Mouse (Mus musculus) heart, adult 2 months (tissue): ENCODE data around the gene Crybb3.
A peak's percentile ranks its signal among the peaks of the same experiment; 100 is the strongest.
"Not testable (repeated sequence)": the region's sequence is repeated elsewhere in the genome, so short reads cannot be mapped to it uniquely, and the experiment has no call there.

Experiments used
- CTCF ChIP-seq: fragments of 200-600 bp; IDR thresholded peaks from 2 replicates; pipeline ENCODE4 v1.8.1; 2022; ENCODE audit warnings: antibody characterized with exemption, mild to moderate bottlenecking, moderate library complexity
- EP300 ChIP-seq: fragments of 200-500 bp; IDR thresholded peaks from 2 replicates; pipeline ENCODE4 v1.6.1; 2011; ENCODE audit warnings: low read depth, low read length, control low read depth; ENCODE audit not compliant: insufficient read depth

- peak; percentile 87 for TF ChIP-seq CTCF
- TF ChIP-seq EP300, result not testable (repeated sequence)
Observed at GRCm38 (mm10) chr5:113109651-113110050, 28.3 kb upstream of the Crybb3 start.
